Mouse (Mus musculus) urinary bladder, postnatal 4 days (tissue): ENCODE data around the gene Sc5d.

ENCODE experiments used
- DNase-seq, 2 experiments: peaks; one replicate each; pipeline ENCODE4 v3.0.0; 2021 to 2022; ENCODE audit warnings: low spot score in 2 of 2

Sc5d gene

DNA sequence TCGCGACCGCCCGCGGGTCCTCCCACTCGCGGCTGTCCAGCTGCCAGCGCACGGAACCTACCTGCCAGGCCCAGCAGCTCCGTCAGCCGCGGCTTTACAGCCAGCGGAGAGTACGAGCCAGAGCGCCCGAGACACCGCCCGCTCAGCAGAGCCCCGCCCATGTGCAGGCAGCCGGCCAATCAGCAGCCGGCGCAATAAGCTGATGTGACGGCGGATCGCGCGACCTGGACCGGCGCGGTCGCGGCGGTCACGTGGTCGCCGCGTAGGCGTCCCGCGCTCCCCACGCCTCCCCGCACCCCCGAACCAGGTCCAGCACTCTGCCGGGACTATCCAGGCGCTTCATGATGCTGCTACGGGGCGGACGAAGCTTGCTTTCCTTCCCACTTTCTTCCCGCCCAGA is at the start of gene Sc5d:
TSS of gene Sc5d (minus strand) at position 112 of the 400 bp plus-strand sequence.
- DNase-seq, result peak; percentile 91 to 94

DNA sequence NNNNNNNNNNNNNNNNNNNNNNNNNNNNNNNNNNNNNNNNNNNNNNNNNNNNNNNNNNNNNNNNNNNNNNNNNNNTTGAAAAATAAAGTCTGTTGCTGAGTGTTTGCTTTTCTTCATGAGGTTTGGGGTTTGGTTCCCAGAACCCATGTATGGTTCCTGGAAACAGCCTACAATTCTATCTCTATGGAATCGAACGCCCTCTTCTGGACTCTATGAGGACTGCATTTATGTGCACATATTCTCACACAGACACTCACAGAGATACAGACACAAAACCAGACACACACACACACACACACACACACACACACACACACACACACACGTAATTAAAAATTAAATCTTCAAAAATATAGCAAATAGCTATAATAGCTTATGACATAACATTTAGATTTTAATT is 47.3 kb upstream of the Sc5d start:
- DNase-seq, result peak in 1 of 2 experiments; percentile 5

DNA sequence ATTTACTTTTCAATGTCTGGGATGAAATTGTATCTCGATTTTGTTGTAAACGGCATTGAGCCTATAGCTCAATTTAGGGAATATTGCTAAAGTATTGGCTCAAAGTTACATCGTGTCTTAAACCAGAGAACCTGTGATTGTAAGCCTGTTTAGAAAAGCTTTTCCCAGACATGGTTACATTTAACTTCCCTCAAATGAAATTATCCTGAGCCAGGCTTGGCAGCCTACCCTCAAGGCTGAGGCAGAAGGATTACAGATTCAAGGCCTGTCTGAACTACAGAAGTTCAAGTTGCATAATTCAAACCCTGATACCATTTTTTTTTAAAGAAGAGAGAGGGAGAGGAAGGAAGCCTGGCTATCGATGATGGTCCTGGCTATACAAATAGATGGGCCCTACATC is 39.8 kb upstream of the Sc5d start:
- DNase-seq, result no peak

DNA sequence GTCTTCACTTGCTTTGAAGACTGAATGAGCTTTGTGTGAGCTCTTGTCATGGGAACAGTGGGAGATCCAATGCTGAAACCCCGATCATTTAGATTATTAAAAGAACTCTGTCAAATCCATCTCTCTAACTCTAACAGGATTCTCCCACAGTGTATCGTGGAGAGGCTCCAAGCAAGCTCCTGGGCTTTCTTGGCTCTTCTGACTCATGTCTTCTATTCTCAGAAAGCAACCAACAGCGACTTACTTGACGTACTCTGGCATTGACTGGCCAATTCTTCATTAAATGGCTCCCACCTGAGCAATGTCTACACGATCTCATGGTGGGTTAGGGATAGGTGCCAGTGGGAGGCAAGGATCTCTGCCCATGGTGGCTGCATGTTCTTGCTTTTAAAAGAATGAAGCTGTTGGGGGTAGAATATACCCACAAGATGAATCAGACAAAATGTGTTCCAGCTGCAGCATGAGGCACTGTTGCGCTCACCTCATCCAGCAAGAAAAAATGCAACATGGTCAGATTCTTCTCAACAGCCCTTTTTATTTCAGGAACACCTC is 37.1 kb upstream of the Sc5d start:
- DNase-seq, result no peak

DNA sequence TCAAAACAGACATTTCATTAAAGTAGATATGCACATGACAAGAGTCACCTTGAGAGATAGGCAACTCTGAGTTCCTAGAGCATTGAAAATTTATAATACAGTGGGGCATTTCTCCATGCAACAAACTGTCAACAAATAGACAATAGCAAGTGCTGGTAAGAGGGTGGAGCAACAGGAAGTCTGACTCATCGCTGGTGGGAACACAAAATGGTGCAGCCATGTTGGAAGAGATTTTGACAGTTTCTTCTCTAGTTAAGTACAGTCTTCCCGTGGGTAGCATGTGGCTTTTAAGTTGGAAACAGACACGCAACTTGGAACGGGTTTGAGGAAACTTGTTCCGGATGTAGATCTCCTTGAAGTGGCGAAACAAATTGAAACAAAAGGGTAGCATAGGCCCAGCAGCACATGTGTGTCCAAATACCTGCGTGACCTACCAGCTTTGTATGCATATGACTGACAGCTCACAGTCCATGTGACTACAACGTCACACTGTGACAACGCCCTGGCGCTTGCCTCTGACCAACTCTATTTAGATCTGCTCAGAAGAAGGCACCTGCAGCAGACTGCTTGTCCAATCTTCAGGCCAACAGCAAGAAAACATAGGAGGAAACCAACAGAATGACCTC is 32.4 kb upstream of the Sc5d start:
- DNase-seq, result no peak

DNA sequence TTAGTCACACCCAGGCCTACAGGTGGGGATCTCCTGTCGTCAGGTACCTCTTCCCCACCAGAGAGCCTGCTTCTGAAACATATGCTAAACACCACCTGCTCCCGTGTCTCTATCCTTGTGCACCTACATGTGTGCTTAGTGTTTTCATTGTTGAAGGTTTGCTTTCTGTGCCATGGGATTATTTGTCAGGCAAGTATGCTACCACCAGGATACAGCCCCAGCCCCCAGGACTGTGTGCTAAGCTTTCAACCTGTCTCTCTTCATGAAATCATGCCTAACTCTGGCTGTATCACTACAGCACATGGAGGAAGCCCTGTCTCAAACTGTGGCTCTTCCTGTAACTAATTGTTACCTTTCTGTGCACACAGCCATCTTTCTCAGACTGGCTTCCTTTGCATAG is 30.1 kb upstream of the Sc5d start:
- no peak for DNase-seq

DNA sequence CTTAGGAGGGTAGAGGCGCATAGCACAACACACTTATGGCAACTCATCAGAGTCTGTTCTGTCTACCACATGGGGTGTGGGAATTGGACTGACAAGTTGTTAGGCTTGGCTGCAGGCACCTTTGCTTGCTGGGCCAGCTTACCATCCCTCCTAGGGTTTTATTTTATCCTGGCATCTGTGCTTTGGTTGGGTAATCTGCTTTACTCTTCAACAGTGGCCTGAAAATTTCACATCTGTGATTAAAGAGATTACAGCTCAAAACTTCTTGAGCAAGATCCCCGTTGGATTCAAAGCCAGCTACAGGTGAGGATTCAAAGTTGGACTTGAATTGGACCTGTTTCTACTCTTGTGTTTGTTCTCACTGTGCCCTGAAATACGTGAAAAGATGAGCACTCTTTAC is 29.5 kb upstream of the Sc5d start:
- no peak for DNase-seq

DNA sequence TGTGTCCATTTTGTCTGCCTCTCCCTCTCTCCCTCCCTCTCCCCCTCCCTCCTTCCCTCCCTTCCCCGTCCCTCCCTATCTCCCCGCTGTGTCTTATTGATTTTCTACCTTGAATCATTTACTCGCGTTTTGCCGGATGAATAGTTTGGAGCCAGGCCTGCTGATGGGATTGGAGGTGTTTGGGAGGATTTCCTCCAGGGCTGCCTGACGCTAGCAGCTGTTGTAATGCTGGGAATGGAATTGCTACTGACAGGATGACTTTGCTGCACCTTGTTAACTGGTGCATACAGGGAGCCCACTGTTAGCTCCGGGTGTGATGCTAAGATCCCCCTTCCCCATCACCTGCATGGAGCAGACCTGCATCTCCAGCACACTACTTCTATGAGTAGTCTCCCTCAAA is 29.0 kb upstream of the Sc5d start:
- DNase-seq, result no peak

DNA sequence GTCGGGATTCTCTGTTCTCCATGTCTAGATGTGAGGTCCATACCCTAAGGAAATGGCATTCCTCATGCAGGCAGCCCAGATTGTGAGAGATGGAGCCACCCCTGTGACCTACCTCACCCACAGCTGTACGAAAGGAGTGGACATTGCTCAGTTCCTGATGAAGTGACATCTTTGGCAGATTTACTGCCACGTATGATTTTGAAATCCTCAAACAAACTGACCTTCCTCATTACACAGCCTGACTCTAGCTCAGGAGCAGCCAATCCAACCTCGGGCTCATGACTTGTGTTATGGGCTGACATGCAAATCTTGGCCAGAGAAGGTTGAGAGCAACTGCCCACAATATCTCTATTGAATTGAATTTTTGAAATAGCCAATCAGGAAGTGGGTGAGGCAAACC is 15.6 kb upstream of the Sc5d start:
- no peak for DNase-seq

DNA sequence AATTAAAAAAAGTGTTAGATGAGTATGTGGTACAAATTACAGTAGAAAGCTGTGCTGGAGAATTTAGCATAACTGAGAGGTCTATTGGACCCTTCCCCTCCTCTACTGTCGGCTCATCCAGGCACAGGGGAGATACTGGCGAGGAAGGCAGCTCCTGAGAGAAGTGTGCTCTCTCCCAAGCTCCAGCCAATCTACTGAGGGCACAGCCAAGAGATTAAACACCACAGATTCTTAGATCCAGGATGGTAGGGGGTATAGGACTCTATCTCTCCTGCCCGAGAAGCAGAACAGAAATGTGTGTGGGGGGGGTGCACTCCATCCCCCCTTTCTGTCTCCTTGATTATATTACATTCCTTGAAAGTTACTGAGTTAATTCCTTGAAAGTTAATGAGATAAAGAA is 14.0 kb upstream of the Sc5d start:
- no peak for DNase-seq

DNA sequence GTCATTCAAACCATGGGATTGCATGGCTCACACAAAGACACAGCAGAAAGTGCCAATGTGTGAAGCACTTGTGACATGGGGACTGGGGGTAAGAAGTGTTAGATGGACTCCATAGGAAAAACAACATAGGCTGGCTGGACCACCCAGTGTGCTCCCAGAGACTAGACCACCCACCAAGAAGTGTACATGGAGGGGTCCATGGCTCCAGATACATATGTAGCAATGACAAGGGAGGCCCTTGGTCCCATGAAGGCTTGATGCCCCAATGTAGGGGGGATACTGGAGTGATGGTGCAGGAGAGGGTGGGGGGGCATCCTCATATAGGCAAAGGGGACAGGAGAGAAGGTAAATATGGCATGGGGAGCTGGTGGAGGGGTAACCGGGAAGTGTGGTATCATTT is 13.6 kb upstream of the Sc5d start:
- DNase-seq, result no peak

DNA sequence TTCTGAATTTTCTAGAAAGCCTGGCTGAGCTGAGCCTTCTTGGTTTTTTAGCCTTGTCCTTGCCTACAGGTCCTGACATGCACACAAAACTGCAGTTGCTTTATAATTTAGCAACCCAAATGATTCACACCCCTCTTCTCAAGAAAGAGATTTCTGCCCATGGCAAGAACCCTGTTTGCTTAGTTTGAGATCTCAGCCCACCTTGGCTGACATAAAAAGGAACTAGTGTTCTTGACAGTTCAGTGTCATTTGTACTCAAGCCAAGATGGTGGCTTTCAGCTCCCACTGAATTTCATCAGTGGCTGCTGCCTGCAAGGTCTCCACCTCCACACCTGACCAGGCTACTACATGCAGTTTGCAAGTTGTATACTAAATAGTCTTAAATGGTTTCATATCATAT is 13.1 kb upstream of the Sc5d start:
- no peak for DNase-seq

DNA sequence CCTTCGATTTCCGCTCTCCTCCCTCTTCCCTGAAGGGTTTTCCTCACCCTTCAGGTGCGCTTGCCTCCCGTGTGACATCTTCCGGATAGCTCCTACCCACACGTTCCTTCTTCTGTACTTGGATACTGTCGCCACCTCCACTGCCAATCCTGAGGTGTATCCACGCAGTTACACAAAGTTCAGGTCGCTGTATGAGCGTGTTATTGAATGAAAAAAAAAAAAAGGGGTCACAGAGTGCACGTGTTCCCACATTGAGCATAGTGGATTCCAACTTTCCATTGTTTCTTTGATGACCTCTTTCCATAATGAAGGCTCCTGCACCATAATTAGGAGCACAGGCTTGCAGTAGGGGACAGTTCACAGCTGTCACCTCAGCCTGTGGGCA is 11.7 kb upstream of the Sc5d start:
- DNase-seq, result no peak

DNA sequence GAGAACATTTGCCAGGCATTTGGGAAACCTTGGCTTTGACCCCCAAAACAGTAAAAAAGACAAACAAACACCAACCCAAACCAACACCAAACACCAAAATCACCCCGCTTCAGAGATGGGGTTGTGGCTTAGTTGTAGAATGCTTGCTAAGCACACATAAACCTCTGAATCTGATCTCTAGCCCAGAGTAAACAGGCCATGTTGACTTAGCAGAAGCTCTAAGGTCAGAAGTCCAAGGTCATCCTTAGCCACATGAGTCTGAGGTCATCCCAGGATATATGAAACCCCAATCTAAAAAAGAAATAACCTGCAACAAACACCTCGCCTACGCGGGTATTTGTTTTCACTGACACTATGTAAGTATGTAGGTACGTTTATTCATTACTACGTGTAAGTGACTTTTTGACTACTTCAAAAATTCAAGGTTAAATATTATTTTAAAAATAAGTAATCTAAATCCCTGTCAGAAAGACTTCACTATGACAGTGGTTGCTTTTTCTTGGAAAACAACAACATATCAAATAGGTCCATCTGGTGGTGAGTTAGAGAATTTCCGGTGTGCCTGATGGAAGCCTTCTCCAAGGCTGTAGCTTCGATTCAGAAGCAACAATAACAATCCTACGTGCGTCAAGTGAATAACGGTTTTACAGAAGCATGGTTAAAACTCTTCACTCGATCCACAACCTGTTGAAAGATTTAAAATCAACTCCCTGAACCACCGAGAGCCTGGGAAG is 11.1 kb upstream of the Sc5d start:
- no peak for DNase-seq

DNA sequence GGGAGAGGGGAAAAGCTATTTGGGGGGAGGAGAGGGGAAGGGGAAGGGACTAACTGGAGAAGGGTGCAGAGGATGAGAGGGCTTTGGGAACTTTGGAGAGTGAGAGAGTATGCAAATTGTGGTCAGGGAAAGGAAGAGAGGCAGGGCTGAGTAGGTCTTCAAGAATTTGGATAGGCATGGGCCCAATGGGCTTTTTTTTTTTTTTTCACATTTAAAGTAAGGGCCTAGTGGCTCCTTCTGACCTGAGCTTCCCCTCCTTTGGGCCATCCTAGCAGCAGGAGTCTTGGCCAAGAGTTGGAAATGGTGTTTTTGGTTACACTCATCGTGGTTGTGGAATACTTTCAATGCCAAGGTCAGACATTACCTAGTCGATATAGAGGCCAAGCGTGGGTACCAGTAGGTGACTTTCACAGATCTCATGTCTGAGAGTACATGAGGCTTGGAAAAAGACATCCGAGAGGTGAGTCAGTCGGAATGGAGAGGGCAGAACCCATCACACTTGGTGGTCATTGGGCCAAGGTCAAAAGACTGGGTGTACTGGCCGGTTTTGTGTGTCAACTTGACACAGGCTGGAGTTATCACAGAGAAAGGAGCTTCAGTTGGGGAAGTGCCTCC is 9.7 kb upstream of the Sc5d start:
- DNase-seq, result no peak

DNA sequence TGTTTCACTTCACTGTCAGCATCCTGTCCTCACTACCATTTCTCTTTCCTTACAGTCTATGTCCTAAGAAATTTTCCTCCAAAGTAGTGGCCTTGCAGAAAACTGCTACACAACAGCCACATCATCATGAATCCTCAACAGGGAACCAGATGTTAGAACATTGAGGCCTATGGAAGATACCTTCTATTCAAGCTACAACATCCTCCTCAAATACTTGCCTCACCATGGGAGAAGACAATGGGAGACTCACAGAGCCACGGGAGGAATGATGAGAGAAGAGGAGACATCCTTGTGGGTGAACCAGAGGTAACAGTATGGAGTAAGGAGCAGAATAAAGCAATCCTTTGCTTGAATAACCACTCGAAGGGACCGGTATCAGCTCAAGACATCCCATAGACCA is 9.1 kb upstream of the Sc5d start:
- no peak for DNase-seq

DNA sequence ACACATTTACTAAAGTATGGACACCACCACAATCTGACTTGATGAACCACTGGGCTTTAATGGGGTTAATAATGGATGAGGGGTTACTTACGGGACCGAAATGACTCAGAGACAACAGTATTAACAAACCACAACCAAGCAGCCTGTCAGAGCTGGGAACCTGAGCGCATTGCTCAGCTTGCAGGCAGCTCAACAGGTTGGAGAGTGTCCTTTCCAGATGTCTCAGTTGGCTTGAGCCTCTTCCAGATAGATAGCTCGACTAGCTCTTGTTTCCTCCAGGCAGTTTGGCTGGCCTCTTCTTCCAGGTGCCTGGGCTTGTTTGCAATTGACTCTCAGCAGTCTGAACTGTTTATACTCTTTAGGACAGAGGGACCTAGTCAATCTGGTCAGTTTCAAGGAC is 8.6 kb upstream of the Sc5d start:
- no peak for DNase-seq

DNA sequence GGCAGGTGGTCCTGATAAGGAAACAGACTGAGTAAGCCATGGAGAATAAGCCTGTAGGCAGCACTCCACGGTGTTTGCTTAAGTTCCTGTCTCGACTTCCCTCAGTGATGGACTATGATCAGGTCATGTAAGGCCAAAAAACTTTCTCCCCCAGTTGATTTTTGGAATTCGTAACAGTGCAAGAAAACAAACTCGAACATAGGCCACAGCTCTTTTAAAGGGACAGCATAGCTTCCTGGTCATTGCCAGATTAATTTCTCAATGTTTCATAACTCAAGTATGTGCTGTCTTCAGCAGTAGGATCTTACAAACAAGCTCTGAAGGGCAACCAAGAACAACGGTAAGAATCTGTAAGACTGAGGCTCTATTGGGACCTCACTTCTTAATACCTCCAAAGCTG is 7.4 kb upstream of the Sc5d start:
- DNase-seq, result no peak

DNA sequence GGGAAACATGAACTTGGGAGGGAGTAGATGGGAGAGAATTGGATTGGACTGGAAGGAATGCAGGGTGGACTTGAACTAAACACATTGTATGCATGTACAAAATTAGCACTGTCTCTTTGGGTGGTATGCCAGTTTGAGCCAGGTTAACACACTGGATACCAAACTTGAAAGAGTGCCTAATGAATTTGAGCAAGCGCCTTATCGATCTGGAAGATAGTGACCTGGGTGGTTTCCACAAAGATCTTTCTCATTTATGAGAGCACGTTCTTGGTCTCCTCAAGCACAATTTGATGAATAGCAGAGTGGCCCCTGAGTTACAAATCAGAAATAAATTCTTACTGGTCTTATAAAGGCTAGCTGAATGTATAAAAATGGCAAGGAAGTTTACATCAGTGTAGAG is 6.6 kb upstream of the Sc5d start:
- DNase-seq, result no peak

DNA sequence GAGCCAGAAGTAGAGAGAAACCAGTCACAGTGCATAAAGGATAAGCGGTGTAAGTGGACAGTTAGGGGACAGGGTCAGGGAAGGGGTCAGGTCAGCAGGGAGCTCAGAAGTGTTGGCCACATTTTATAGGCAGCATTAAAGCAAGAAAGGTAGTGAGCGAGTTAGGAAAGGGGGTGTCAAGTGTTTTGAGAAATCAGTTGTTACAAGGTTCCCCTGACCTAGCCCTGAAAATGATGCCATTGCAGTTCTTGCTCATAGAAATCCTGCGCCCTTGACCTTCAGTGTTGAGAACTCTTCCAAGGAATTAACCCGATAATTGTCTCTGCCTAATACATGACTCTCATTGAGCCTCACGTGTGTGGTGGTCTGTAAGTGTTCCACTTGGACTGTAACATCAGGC is 6.0 kb upstream of the Sc5d start:
- no peak for DNase-seq

DNA sequence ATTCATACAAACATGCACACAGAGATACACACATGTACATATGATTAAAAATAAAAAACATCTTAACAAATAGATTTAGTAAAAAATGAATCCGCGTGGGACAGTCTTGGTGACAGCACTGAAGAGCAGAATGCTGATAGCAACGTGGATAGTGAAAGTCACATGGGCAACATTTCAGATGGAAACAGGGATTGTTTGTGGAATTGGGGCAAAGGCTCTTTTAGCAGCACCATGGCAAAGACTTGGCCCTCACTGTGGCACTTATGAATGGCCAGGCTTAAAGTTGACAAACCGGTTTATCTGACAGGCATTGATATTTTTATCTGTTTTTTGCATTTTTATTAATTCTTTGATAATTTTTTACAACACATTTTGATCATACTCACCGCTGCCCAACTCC is 4.3 kb upstream of the Sc5d start:
- no peak for DNase-seq

DNA sequence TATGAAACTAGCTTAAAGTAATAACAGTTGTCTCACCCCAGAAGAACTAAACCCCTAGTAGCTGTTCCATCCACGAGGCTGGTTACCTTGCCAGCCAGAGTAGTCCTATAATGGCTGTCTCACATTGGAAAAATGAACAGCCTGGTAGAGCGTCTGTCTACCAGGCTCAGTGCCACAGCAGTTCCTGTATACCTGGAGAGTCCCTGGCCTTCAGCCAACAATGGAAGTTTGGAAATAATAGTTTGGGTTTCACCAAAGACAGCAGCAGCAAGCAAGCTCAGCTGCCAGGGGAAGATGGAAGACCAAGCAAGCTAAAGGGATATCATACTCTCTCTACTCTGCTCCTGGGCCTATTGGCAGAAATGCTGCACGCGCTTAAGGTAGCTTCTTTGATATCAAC is 1.3 kb upstream of the Sc5d start:
- no peak for DNase-seq

DNA sequence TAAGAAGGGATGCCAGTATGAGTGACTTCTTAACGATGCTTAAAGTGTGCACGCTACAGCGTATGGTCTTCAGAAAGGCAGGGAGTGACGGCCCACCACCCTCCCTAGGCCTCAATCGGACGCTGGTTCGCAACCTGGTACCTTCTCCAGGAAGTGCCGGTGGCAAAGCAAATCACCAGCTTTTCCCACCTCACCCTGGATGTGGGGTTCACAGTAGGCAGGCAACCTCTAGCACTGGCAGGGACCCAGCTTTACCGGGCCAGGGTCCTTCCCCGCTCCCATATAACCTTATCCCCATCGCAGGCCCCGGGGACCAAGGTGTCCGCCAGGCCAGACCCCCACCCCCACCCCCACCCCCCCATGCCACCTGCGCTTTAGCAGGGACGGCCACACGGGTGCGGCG is 346 bp downstream of the Sc5d start:
- DNase-seq, result no peak
